Comparison of ENCODE assay signal across 10 mouse cellular contexts in genomic region chr12:104912281-104912933, GRCm38 (mm10). TPM values are rescaled to one million over a fixed set of nuclear protein-coding genes. Genes with fewer than 3 reads are reported as not detected.
A peak's percentile ranks its signal among the peaks of the same experiment; 100 is the strongest.
DNase-seq lines count a peak whose midpoint lies in the region; ATAC-seq lines count a peak whose summit lies in the region.
"Had no signal": no experiment of that assay in that cellular context is flagged by ENCODE, and none has a peak within 500 bp of the region (broad histone marks: within the 10 kb centered on the region; RNA-seq: fewer than 3 reads in every experiment).

No protein-coding gene starts in this region.

- H3K4me1 ChIP-seq in limb, embryonic 10.5 days = peaks cover 35% of the 10 kb centered on the region
- H3K4me1 ChIP-seq in forebrain, embryonic 13.5 days = peaks cover 21% of the 10 kb centered on the region

- H3K4me2 ChIP-seq in forebrain, embryonic 13.5 days = no peak overlapping the region
- H3K4me2 ChIP-seq: midbrain, embryonic 15.5 days had no signal

- peak overlapping the region; percentile 5; the same call in 1 of the 2 replicates for H3K27ac ChIP-seq in limb, embryonic 10.5 days
- no peak overlapping the region for H3K27ac ChIP-seq in forebrain, embryonic 13.5 days
- H3K27ac ChIP-seq: midbrain, embryonic 15.5 days had no signal

- H3K36me3 ChIP-seq in limb, embryonic 10.5 days = no peaks in the 10 kb centered on the region
- no peaks in the 10 kb centered on the region for H3K36me3 ChIP-seq in forebrain, embryonic 13.5 days (ENCODE audit: poor library complexity, severe bottlenecking)
- H3K36me3 ChIP-seq: G1E; midbrain, embryonic 15.5 days had no signal

- H3K9me3 ChIP-seq in limb, embryonic 10.5 days (replicated peaks) = no peaks in the 10 kb centered on the region
- no peaks in the 10 kb centered on the region for H3K9me3 ChIP-seq in forebrain, embryonic 13.5 days (replicated peaks)
- H3K9me3 ChIP-seq: midbrain, embryonic 15.5 days had no signal

- H3K4me3 ChIP-seq in limb, embryonic 10.5 days = no peak overlapping the region
- H3K4me3 ChIP-seq in forebrain, embryonic 13.5 days = no peak overlapping the region
- H3K4me3 ChIP-seq: midbrain, embryonic 15.5 days had no signal

- H3K27me3 ChIP-seq in limb, embryonic 10.5 days (ENCODE audit: low read depth, poor library complexity, severe bottlenecking) = no peaks in the 10 kb centered on the region
- H3K27me3 ChIP-seq in forebrain, embryonic 13.5 days = peaks cover 3% of the 10 kb centered on the region; the same call in 1 of the 2 replicates
- H3K27me3 ChIP-seq: midbrain, embryonic 15.5 days had no signal

- DNase-seq in kidney, adult 18-20 months = peak; percentile 24
- DNase-seq in kidney, postnatal 25 days = no peak
- DNase-seq in cerebellum, postnatal 14 days = peak; percentile 56 to 62
- peak; percentile 40 to 61 for DNase-seq in frontal cortex, postnatal 36 days (ENCODE audit: low spot score in 2 of 2)
- no peak for DNase-seq in limb, embryonic 10.5 days (ENCODE audit: low spot score)
- no peak for DNase-seq in embryo, embryonic 10.5 days (ENCODE audit: low spot score)
- DNase-seq: liver, postnatal 0 days had no signal

- 65% methylated on average over 10 of the region's 10 CpGs for WGBS in limb, embryonic 10.5 days
- 33% methylated on average over 10 of the region's 10 CpGs for WGBS in forebrain, embryonic 13.5 days

- H3K9ac ChIP-seq in forebrain, embryonic 13.5 days = no peak overlapping the region
- H3K9ac ChIP-seq: liver, postnatal 0 days; midbrain, embryonic 15.5 days had no signal

- ATAC-seq in forebrain, embryonic 13.5 days = no peak
- ATAC-seq: liver, postnatal 0 days; midbrain, embryonic 15.5 days had no signal

RNA-seq across cellular contexts. Expression of gene Clmn, which starts 47.5 kb away (rescaled TPM):
- 2.0 and 3.0 TPM in 2 replicates for polyA plus RNA-seq in limb, embryonic 10.5 days (2016; fragmentation: Nextera tagmentation; extraction: Ambion mirVana)
- polyA plus RNA-seq in forebrain, embryonic 13.5 days (2015; fragmentation: Nextera tagmentation; extraction: Ambion mirVana) = 0.75 and 0.83 TPM in 2 replicates
- polyA plus RNA-seq: G1E had no signal

Comparison
In these comparisons a context has a peak if more than half of its experiments do, and no peak if none do; other contexts are left out.
1. DNase-seq: peak in kidney, adult 18-20 months (single experiment), cerebellum, postnatal 14 days (2 of 2) and frontal cortex, postnatal 36 days (2 of 2); none in kidney, postnatal 25 days (0 of 2), limb, embryonic 10.5 days (single experiment) and embryo, embryonic 10.5 days (single experiment).